Mouse (Mus musculus): ENCODE results near the gene Crcp. TPM values are rescaled to one million over a fixed set of nuclear protein-coding genes. Genes with fewer than 3 reads are reported as not detected.
A peak's percentile ranks its signal among the peaks of the same experiment; 100 is the strongest.

Gene Crcp
- polyA plus RNA-seq, 1 experiment = 30.1 TPM

DNA sequence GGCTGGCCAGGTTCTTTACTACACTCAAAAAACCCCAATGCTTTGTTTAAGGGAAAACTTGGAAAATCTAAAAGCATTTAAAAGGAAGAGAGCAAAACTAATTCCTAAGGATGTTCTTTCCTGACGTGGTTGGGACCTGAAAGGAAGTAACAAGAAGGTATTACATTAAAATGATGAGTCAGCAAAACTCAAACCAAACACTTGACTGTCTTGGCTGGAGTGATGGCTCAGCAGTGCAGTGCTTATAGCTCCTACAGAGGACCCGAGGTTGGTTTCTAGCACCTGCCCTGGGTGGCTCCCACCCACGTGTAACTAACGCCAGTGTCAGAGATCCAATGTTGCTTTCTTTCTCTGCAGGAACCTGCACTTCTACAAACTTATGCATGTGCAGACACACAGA, 12.2 kb downstream of the Crcp start:
- H3K4me3 ChIP-seq (ENCODE audit: insufficient read depth, low read length) = no peak overlapping the region
- no peak overlapping the region for H3K27ac ChIP-seq (ENCODE audit: insufficient read depth, low read depth, low read length)
- no peak for TF ChIP-seq CTCF (IDR thresholded peaks at IDR 0.05; ENCODE audit: low read depth, low read length)
- no peak for TF ChIP-seq POLR2A (IDR thresholded peaks at IDR 0.05; ENCODE audit: borderline replicate concordance, low read depth, low read length)
- H3K4me1 ChIP-seq (ENCODE audit: control insufficient read depth, insufficient read depth, low read length) = peaks cover 5% of the 10 kb centered on the region

DNA sequence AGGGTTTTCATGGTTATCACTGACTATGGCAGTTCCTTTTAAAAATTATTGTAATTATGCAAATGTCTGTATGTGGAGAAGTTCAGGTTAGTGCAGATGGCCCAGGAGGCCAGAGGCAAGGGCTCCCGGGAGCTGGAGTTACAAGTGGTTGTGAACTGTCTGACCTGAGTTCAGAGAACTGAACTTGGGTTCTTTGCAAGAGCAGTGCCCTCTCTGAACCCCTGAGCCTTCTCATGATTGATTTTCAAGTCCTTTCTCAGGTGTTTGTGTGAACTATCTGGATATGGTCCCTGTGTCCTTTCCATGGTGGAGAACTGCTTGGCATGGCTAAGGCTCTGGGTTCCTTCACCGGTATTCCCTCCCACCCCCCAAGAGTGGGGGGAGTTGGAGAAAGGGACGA, 14.7 kb downstream of the Crcp start:
- Histone ChIP-seq H3K4me1 (ENCODE audit: control insufficient read depth, insufficient read depth, low read length) (peaks cover 5% of the 10 kb centered on the region), H3K4me3 (ENCODE audit: insufficient read depth, low read length) (no peak overlapping the region), H3K27ac (ENCODE audit: insufficient read depth, low read depth, low read length) (no peak overlapping the region)
- no peak for TF ChIP-seq POLR2A (IDR thresholded peaks at IDR 0.05; ENCODE audit: borderline replicate concordance, low read depth, low read length)
- no peak for TF ChIP-seq CTCF (IDR thresholded peaks at IDR 0.05; ENCODE audit: low read depth, low read length)

DNA sequence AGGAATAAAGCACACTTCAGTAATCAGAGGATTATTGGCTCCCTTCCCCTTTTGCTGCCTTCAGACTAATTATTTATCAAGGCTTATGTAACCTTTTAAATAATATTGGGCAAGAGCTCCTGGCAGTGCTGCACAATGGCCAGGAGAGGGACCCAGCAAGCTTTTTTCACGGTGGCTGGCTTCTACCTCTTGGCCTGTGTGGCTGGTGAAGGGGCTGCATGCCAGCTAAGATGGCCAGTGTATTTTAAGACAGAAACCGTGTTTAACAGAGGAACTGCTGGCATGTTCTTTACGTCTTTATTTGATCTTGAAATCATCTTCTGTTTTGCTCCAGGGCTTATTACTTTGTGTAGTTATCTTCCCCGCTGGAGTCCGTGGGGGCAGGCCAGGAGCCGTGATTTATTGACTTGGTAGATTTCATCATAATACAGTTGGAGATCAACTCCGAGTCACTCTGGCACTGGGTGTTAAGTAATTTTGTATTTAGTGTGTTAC, 15.2 kb downstream of the Crcp start:
- Histone ChIP-seq H3K4me3 (ENCODE audit: insufficient read depth, low read length) (no peak overlapping the region), H3K4me1 (ENCODE audit: control insufficient read depth, insufficient read depth, low read length) (peaks cover 5% of the 10 kb centered on the region), H3K27ac (ENCODE audit: insufficient read depth, low read depth, low read length) (no peak overlapping the region)
- TF ChIP-seq POLR2A (IDR thresholded peaks at IDR 0.05; ENCODE audit: borderline replicate concordance, low read depth, low read length) (no peak), CTCF (IDR thresholded peaks at IDR 0.05; ENCODE audit: low read depth, low read length) (peak; percentile 39; the same call in 1 of the 2 replicates)

DNA sequence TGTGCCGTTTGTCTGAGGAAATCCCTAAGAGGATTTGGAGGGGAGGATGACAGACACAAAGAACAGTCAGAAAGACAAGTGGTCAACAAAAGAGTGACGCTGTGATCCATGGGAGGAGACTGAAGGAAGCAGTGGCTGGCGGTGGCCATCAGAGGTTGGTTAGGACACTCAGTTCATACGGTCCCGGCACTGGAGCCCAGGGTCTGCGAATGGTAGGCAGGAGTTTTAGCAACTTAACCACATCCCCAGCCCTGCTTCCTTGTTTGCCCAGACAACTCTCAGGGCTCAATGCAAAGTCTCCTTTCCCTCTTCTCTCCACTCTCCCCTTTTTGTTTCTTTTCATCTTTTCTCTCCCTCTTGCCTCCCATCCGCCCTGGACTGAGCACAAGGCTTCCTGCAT, 17.0 kb downstream of the Crcp start:
- TF ChIP-seq POLR2A (IDR thresholded peaks at IDR 0.05; ENCODE audit: borderline replicate concordance, low read depth, low read length) = no peak
- no peak for TF ChIP-seq CTCF (IDR thresholded peaks at IDR 0.05; ENCODE audit: low read depth, low read length)
- Histone ChIP-seq H3K27ac (ENCODE audit: insufficient read depth, low read depth, low read length) (no peak overlapping the region), H3K4me1 (ENCODE audit: control insufficient read depth, insufficient read depth, low read length) (peaks cover 5% of the 10 kb centered on the region), H3K4me3 (ENCODE audit: insufficient read depth, low read length) (no peak overlapping the region)

DNA sequence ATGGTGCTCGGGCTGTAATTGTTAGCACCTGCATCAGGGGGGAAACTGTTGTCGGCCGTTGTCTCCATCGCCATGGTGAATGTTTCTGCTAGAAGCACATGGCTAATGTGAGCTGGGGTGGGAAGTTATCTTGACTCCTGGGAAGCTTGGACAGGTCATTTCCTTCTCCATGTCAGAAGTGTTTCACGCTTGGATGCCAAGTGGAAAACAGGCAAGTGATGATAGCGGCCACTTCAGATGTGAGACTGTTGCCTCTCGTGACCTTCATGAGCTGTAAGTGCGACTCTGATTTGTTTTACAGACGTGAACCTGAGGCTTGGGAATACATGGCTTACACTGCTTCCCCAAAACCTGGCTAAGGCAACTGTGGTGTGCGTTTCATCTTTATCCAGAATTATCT, 17.5 kb downstream of the Crcp start:
- no peak for TF ChIP-seq CTCF (IDR thresholded peaks at IDR 0.05; ENCODE audit: low read depth, low read length)
- TF ChIP-seq POLR2A (IDR thresholded peaks at IDR 0.05; ENCODE audit: borderline replicate concordance, low read depth, low read length) = no peak
- Histone ChIP-seq H3K27ac (ENCODE audit: insufficient read depth, low read depth, low read length) (no peak overlapping the region), H3K4me1 (ENCODE audit: control insufficient read depth, insufficient read depth, low read length) (peaks cover 3% of the 10 kb centered on the region; the same call in 1 of the 2 replicates), H3K4me3 (ENCODE audit: insufficient read depth, low read length) (no peak overlapping the region)

DNA sequence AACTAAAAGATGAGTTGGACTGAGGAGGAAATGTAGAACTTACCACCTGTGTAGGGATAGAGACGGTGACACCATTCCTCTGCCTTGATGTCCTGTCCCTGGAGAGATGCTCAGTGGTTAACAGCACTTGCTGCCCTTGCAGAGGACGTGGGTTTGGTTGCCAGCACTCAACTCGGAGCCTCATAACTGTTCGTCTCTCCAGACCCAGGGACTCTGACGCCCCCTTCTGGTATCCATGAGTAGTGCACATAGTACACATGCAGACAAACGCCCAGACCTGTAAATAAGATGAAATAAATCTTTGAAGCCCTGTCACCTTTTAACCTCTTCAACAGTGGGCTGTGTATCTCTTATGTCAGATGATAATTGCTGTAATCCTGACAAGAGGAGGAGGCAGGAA, 17.9 kb downstream of the Crcp start:
- peak; percentile 52 for TF ChIP-seq CTCF (IDR thresholded peaks at IDR 0.05; ENCODE audit: low read depth, low read length)
- no peak for TF ChIP-seq POLR2A (IDR thresholded peaks at IDR 0.05; ENCODE audit: borderline replicate concordance, low read depth, low read length)
- Histone ChIP-seq H3K4me3 (ENCODE audit: insufficient read depth, low read length) (no peak overlapping the region), H3K4me1 (ENCODE audit: control insufficient read depth, insufficient read depth, low read length) (peaks cover 3% of the 10 kb centered on the region; the same call in 1 of the 2 replicates), H3K27ac (ENCODE audit: insufficient read depth, low read depth, low read length) (no peak overlapping the region)

DNA sequence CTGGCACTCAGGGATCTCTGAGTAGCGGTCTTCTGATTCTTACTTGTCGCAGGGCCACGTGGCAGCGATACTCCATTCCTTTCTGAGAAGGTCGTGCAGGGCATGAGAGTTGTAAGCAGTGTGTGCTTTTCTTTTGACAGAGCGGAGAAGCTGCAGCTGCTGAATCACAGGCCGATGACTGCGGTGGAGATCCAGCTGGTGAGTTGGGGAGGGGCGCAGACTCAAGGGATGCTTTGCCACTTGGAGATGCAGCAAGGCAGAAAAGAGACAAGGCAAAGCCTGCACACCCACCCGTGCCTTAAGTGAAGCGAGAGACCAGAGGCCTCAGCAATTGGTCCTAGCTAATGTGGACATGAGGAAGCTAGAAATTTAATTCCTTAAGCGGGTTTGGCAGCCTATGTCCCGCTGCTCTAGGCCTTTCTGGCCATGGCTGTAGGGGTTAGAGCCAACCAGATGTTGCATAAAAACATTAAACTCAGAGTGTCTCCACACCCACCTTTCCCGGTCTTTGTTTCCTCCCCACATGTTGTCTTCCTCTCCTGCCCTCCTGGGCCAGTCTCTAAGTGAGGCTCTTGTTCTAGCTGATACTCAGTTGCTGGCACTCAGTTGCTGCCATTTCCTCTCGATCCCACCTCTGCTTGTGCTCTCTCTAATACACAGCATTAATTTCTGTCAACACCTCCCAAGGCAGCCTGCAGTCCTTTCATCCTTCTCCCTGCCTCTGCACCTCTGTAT, 19.9 kb downstream of the Crcp start:
- Histone ChIP-seq H3K4me1 (ENCODE audit: control insufficient read depth, insufficient read depth, low read length) (peaks cover under 1% of the 10 kb centered on the region; the same call in 1 of the 2 replicates), H3K4me3 (ENCODE audit: insufficient read depth, low read length) (no peak overlapping the region), H3K27ac (ENCODE audit: insufficient read depth, low read depth, low read length) (no peak overlapping the region)
- TF ChIP-seq CTCF (IDR thresholded peaks at IDR 0.05; ENCODE audit: low read depth, low read length) = no peak
- no peak for TF ChIP-seq POLR2A (IDR thresholded peaks at IDR 0.05; ENCODE audit: borderline replicate concordance, low read depth, low read length)

DNA sequence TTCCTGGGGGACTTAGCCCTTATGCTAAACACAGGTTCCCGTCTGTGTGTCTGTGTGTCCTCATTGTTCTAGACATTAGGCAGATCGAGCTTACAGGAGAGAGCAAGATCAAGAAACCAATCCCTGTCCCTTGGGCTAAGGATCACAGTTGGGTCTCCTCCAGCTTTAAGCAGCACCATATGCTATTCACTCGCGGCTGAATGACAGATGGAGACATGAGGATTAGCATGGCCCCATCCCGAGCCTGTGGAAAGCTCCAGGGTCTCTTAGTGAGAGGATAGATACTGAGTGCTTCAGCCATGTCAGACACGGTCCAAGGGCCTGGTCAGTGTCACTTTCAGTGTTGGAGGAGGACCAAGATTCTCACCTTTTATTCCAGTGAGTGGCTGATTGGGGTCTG, 21.3 kb downstream of the Crcp start:
- no peak overlapping the region for H3K27ac ChIP-seq (ENCODE audit: insufficient read depth, low read depth, low read length)
- H3K4me3 ChIP-seq (ENCODE audit: insufficient read depth, low read length) = no peak overlapping the region
- no peak for TF ChIP-seq CTCF (IDR thresholded peaks at IDR 0.05; ENCODE audit: low read depth, low read length)
- TF ChIP-seq POLR2A (IDR thresholded peaks at IDR 0.05; ENCODE audit: borderline replicate concordance, low read depth, low read length) = no peak
- H3K4me1 ChIP-seq (ENCODE audit: control insufficient read depth, insufficient read depth, low read length) = no peaks in the 10 kb centered on the region

DNA sequence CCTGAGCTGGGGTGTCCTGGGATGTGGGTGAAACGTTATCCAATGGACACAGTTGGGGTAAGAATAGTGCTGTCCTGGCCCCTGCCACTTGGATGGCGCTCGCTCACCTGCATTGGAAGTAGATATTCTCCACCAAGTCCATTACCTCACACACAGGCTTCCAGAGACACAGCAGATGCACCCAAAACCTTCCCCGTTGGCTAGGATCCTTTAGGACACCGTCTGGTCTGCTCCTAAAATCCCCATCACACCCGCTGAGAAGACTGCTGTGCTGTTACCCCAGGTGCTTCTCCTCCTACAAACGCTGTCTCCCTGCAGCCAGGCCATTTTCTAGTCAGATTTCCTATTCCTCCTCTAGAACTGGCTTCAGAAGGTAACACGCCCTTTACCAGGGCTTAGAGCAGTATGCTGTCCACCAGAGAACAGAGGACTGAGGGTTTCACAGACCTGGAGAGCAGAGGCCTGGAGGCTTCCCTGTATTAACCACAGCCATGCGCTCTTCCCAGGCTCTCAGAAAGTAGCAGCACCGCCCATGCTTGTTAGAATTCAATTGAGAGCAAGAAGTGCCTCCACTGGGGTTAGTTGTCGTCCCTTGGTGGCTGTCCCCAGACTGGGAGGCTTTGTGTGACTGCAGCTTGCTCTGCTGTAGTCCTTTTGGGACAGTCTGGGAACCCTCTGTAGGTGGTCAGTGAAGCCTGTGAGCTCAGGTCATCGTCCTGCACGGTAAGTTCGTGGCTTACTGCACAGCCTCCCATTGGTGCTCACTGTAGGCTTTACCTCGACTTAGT, 22.2 kb downstream of the Crcp start:
- Histone ChIP-seq H3K4me3 (ENCODE audit: insufficient read depth, low read length) (no peak overlapping the region), H3K4me1 (ENCODE audit: control insufficient read depth, insufficient read depth, low read length) (no peaks in the 10 kb centered on the region), H3K27ac (ENCODE audit: insufficient read depth, low read depth, low read length) (no peak overlapping the region)
- no peak for TF ChIP-seq POLR2A (IDR thresholded peaks at IDR 0.05; ENCODE audit: borderline replicate concordance, low read depth, low read length)
- TF ChIP-seq CTCF (IDR thresholded peaks at IDR 0.05; ENCODE audit: low read depth, low read length) = no peak

DNA sequence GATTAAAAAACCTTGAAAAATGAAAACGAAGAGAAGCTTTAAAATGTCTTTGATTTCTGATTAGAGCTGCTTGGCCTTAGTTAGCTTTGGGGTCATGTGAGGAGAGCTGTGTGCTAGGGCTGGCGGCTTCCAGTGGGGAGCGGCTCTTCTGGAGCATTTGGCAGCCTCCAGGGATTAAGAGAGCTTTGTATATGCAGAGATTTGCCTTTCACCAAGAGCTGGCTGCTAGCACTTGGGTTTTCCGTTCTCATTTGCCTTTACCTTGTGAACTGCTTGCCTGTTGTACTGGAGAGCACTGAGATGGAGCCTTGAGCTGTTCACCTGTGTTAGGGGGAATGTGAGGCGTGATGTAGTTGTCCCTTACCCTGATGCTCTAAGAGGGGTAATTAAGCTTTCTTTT, 23.4 kb downstream of the Crcp start:
- no peak for TF ChIP-seq POLR2A (IDR thresholded peaks at IDR 0.05; ENCODE audit: borderline replicate concordance, low read depth, low read length)
- TF ChIP-seq CTCF (IDR thresholded peaks at IDR 0.05; ENCODE audit: low read depth, low read length) = no peak
- H3K27ac ChIP-seq (ENCODE audit: insufficient read depth, low read depth, low read length) = no peak overlapping the region
- no peak overlapping the region for H3K4me3 ChIP-seq (ENCODE audit: insufficient read depth, low read length)
- H3K4me1 ChIP-seq (ENCODE audit: control insufficient read depth, insufficient read depth, low read length) = no peaks in the 10 kb centered on the region

All from bone marrow macrophage, adult 2 months (primary cell).